Mouse (Mus musculus) thymus, postnatal 0 days (tissue): Measurements from ENCODE around the gene Gm7324. TPM values are rescaled to one million over a fixed set of nuclear protein-coding genes. Genes with fewer than 3 reads are reported as not detected.
"Not testable (repeated sequence)": the region's sequence is repeated elsewhere in the genome, so short reads cannot be mapped to it uniquely, and the experiment has no call there.

Experiments
- DNase-seq: peaks from one replicate; pipeline ENCODE4 v3.0.0-alpha.2; 2015; ENCODE audit warnings: low spot score
- polyA plus RNA-seq: library from polyadenylated mRNA; unstranded; fragments of >200 nt; fragmentation: Nextera tagmentation; extraction: Ambion mirVana; gene quantifications from 2 replicates; pipeline ENCODE4 v1.2.1, GENCODE M21; 2015

The Gm7324 gene
- 1.5 and 1.8 TPM in 2 replicates for polyA plus RNA-seq

DNA sequence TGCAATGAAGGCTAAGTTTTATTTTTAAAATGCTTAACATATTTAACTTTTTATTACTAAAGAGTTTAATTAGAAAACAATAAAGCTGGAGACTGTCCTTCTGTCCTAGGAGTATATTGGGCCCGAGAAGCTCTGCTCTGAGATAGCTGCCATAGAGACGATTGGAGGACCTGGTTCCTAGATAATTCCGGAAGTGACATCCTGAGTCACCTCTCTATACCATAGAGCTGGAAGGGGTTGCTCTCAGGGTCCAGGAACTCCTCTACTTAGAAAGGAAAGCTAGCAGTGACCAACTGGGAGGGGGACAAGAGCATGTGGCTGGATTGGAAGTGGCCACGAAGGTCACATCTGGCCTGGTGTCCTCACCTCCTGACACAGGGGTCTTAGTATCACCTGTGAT, at the start of gene Gm7324:
Gm7324 (plus strand) TSS at position 208 of the 400 bp plus-strand sequence.
- DNase-seq = not testable (repeated sequence)

DNA sequence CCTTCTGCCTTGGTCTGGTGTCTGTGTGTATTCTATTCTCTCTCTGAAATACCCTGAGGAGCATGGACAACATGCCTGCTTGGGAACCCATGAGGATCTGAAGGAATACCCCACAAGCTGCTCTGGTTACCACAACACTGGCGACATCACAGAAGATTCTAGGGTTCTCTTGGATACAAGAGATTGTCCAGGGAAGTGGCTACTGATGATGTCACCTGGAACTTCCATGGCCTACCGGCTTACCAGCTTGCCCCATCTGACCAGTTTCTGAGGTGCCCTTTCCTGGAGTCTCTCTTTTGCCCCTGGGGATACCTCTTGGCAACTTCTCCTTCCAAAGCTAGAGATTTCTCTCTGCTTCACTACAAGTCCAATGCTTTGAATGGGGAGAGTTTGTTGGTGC, 20.5 kb upstream of the Gm7324 start, which contains the start of gene Gm8165:
Gm8165 (minus strand) TSS at position 101 of the 400 bp plus-strand sequence.
- not testable (repeated sequence) for DNase-seq

DNA sequence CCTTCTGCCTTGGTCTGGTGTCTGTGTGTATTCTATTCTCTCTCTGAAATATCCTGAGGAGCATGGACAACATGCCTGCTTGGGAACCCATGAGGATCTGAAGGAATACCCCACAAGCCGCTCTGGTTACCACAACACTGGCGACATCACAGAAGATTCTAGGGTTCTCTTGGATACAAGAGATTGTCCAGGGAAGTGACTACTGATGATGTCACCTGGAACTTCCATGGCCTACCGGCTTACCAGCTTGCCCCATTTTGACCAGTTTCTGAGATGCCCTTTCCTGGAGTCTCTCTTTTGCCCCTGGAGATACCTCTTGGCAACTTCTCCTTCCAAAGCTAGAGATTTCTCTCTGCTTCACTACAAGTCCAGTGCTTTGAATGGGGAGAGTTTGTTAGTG, 29.8 kb downstream of the Gm7324 start, which contains the start of gene Gm16506:
Gm16506 (minus strand) TSS at position 101 of the 400 bp plus-strand sequence.
- not testable (repeated sequence) for DNase-seq

DNA sequence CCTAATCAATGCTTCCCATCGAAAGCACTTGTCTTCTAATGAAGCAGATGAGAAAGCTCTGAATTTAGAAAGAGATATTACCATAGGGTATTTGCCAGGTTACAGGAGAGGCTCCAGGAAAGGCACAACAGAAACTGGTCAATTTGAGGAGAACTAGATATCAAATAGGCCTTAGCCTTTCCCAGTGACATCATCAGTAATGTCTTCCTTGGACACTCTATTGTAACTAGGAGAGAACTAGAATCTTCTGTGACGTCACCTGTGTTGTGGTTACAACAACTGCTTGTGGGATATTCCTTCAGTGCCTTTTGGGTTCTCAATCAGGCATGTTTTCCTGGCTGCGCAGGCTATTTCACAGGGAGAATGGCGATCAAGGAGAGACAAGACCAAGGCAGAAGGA, 49.9 kb downstream of the Gm7324 start, which contains the start of gene Gm6526:
Gm6526 (plus strand) TSS at position 301 of the 400 bp plus-strand sequence.
- DNase-seq = not testable (repeated sequence)

Other genes starting within 250 kb of the Gm7324 start
- 0.17 TPM in 2 replicates for gene Gm5799, start 154.3 kb upstream of the Gm7324 start, polyA plus RNA-seq
- gene Gm17654, start 118.7 kb upstream of the Gm7324 start, polyA plus RNA-seq = not detected in 2 replicates
- gene Gm10375, start 89.8 kb upstream of the Gm7324 start, polyA plus RNA-seq = not detected in 2 replicates
- not detected in 2 replicates for gene Gm8165, start 20.6 kb upstream of the Gm7324 start, polyA plus RNA-seq
- gene Gm16506, start 29.7 kb downstream of the Gm7324 start, polyA plus RNA-seq = not detected in 2 replicates
- gene Gm6526, start 50.0 kb downstream of the Gm7324 start, polyA plus RNA-seq = not detected in 2 replicates
- not detected in 2 replicates for gene Gm8180, start 86.9 kb downstream of the Gm7324 start, polyA plus RNA-seq
- gene Ear1, start 177.7 kb downstream of the Gm7324 start, polyA plus RNA-seq = 0.87 and 1.4 TPM in 2 replicates
- gene Ear10, start 225.7 kb downstream of the Gm7324 start, polyA plus RNA-seq = not detected in 2 replicates
- gene Gm8113, start 227.6 kb downstream of the Gm7324 start, polyA plus RNA-seq = 6.5 and 6.6 TPM in 2 replicates